Mouse (Mus musculus): ENCODE measurements at regions not wholly inside any gene's neighbourhood (a gene's known extent, or its start where the extent isn't known, plus 50 kb on each side); places are given as distances from the start of the nearest gene placed in this dataset.

DNA sequence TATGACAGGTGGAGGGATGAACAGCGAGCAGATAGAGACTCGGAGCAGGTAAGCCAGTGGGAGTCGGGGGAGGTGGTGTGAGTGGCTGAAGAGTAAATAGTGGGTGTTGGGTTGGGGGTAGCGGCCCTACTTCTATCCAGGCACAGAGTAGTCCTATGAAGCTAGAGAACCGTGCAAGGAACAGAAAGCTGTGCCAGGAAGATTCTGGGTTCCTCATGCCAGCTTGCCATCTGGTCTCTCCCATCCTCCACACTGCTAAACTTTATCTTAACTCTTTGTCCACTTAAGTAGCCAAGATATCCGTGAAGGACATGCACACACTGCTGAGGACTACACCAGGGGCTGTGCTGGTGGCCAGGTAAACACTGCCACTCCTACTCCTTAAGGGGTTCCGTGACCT, 234.9 kb downstream of the Mroh4 start:
- ATAC-seq (replicated peaks; ENCODE audit: insufficient number of reproducible peaks, low FRiP score, low TSS enrichment): no peak
- no peak overlapping the region for H3K4me3 ChIP-seq (ENCODE audit: low read depth, low read length)
- peaks cover 3% of the 10 kb centered on the region; the same call in 1 of the 2 replicates for H3K27me3 ChIP-seq (ENCODE audit: control insufficient read depth, insufficient read depth, low read length)
- no peak overlapping the region for H3K27ac ChIP-seq (ENCODE audit: low read depth, low read length)
- WGBS (ENCODE audit: insufficient replicate concordance): 79% methylated on average over 7 of the region's 7 CpGs
- no peak overlapping the region for H3K9ac ChIP-seq (ENCODE audit: low read depth, low read length)
- no peak overlapping the region for H3K4me2 ChIP-seq
- H3K4me1 ChIP-seq (ENCODE audit: control insufficient read depth, insufficient read depth, low read length): no peaks in the 10 kb centered on the region
- no peaks in the 10 kb centered on the region for H3K36me3 ChIP-seq (ENCODE audit: control insufficient read depth, insufficient read depth, low read length)
- no peaks in the 10 kb centered on the region for H3K9me3 ChIP-seq (replicated peaks; ENCODE audit: control insufficient read depth, low read length)

DNA sequence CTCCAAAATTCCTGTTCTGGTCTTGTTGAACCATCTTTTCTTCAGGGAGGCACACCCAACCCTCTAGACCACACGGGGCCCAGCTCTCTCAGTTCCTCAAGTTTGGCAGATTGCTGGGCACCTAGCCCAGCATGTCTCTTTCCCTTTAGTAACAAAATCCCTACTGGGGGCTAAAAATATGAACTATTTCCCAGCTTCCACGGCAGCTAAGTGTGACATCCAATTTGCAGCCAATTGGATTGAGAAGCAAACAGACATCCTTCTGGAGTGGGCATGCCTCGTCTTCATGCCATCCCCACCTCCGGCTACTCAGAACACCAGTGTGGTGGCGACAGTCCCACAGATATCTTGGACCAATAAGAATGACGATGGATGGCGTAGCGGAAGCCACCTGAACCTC, 240.1 kb downstream of the Mroh4 start:
- Histone ChIP-seq H3K9me3 (replicated peaks; ENCODE audit: control insufficient read depth, low read length) (no peaks in the 10 kb centered on the region), H3K9ac (ENCODE audit: low read depth, low read length) (no peak overlapping the region), H3K4me3 (ENCODE audit: low read depth, low read length) (no peak overlapping the region), H3K27me3 (ENCODE audit: control insufficient read depth, insufficient read depth, low read length) (peaks cover 3% of the 10 kb centered on the region; the same call in 1 of the 2 replicates), H3K4me2 (no peak overlapping the region), H3K36me3 (ENCODE audit: control insufficient read depth, insufficient read depth, low read length) (no peaks in the 10 kb centered on the region), H3K4me1 (ENCODE audit: control insufficient read depth, insufficient read depth, low read length) (no peaks in the 10 kb centered on the region), H3K27ac (ENCODE audit: low read depth, low read length) (no peak overlapping the region)
- WGBS (ENCODE audit: insufficient replicate concordance): 79% methylated on average over 8 of the region's 8 CpGs
- ATAC-seq (replicated peaks; ENCODE audit: insufficient number of reproducible peaks, low FRiP score, low TSS enrichment): no peak

DNA sequence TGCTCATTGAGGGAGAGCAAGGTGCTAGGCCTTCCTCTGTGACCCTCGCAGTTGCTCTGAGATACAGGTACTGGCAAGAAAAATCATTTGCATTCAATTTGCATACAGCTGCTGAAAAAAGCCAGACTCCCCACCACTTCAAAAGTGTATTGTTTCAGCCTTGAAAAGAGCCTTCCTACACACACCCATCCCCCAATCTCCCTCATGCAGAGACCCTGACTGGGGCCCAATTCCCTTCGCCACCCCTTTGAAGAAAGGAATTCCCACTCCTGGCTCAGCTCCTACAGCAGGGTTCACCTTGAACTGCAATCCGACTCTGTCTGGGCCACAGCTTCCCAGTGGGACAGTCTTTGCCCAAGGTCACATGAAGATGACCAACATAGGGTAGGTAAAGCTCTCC, 248.6 kb downstream of the Mroh4 start:
- no peaks in the 10 kb centered on the region for H3K9me3 ChIP-seq (replicated peaks; ENCODE audit: control insufficient read depth, low read length)
- H3K36me3 ChIP-seq (ENCODE audit: control insufficient read depth, insufficient read depth, low read length): no peaks in the 10 kb centered on the region
- ATAC-seq (replicated peaks; ENCODE audit: insufficient number of reproducible peaks, low FRiP score, low TSS enrichment): no peak
- no peak overlapping the region for H3K27ac ChIP-seq (ENCODE audit: low read depth, low read length)
- no peak overlapping the region for H3K4me3 ChIP-seq (ENCODE audit: low read depth, low read length)
- no peak overlapping the region for H3K9ac ChIP-seq (ENCODE audit: low read depth, low read length)
- H3K4me2 ChIP-seq: no peak overlapping the region
- 22% methylated on average over 3 of the region's 3 CpGs for WGBS (ENCODE audit: insufficient replicate concordance)
- no peaks in the 10 kb centered on the region for H3K27me3 ChIP-seq (ENCODE audit: control insufficient read depth, insufficient read depth, low read length)
- H3K4me1 ChIP-seq (ENCODE audit: control insufficient read depth, insufficient read depth, low read length): no peaks in the 10 kb centered on the region

DNA sequence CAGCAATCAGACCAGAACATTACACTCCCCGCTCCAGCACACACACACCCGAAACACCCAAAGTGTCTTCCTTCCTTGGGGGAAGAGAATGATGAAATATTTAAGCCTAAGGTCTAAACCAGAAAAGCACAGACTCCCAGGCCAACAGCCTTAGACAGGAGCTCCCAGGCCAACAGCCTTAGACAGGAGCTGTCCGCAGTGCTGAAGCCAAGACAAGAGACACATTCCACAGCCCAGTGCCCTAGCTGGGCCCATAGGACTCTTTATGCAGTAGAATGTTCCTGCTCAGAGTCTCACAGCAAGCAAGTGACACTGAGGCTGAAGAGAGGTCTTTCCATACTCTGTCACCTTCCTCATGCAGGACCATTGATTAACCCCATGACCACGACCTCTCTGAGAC, 253.6 kb downstream of the Mroh4 start:
- Histone ChIP-seq H3K9ac (ENCODE audit: low read depth, low read length) (no peak overlapping the region), H3K4me1 (ENCODE audit: control insufficient read depth, insufficient read depth, low read length) (no peaks in the 10 kb centered on the region), H3K4me3 (ENCODE audit: low read depth, low read length) (no peak overlapping the region), H3K4me2 (no peak overlapping the region), H3K9me3 (replicated peaks; ENCODE audit: control insufficient read depth, low read length) (no peaks in the 10 kb centered on the region), H3K36me3 (ENCODE audit: control insufficient read depth, insufficient read depth, low read length) (no peaks in the 10 kb centered on the region), H3K27ac (ENCODE audit: low read depth, low read length) (no peak overlapping the region), H3K27me3 (ENCODE audit: control insufficient read depth, insufficient read depth, low read length) (no peaks in the 10 kb centered on the region)
- WGBS (ENCODE audit: insufficient replicate concordance): 47% methylated on average over 4 of the region's 4 CpGs
- no peak for ATAC-seq (replicated peaks; ENCODE audit: insufficient number of reproducible peaks, low FRiP score, low TSS enrichment)

DNA sequence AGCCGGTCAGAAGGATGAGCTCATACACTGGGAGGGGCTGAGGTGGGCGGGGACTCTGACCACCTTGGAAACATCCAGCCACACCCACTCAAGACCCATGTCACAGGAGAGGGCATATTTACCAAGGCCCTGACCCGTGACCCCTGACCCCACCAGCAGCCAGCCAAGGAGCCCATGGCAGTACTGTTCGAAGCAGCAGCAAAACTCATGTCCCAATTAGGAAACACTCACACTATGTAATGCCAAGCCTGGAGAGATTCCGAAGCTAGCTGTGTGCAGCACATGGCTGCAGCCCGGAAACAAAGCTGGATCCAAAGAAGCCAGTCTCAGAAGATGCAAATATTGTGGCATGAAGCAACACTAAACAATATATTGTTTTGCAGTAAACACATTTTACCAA, 256.8 kb downstream of the Mroh4 start:
- WGBS (ENCODE audit: insufficient replicate concordance): 77% methylated on average over 6 of the region's 6 CpGs
- Histone ChIP-seq H3K4me3 (ENCODE audit: low read depth, low read length) (no peak overlapping the region), H3K36me3 (ENCODE audit: control insufficient read depth, insufficient read depth, low read length) (no peaks in the 10 kb centered on the region), H3K9me3 (replicated peaks; ENCODE audit: control insufficient read depth, low read length) (no peaks in the 10 kb centered on the region), H3K4me1 (ENCODE audit: control insufficient read depth, insufficient read depth, low read length) (no peaks in the 10 kb centered on the region), H3K27ac (ENCODE audit: low read depth, low read length) (no peak overlapping the region), H3K9ac (ENCODE audit: low read depth, low read length) (no peak overlapping the region), H3K27me3 (ENCODE audit: control insufficient read depth, insufficient read depth, low read length) (no peaks in the 10 kb centered on the region), H3K4me2 (no peak overlapping the region)
- no peak for ATAC-seq (replicated peaks; ENCODE audit: insufficient number of reproducible peaks, low FRiP score, low TSS enrichment)

DNA sequence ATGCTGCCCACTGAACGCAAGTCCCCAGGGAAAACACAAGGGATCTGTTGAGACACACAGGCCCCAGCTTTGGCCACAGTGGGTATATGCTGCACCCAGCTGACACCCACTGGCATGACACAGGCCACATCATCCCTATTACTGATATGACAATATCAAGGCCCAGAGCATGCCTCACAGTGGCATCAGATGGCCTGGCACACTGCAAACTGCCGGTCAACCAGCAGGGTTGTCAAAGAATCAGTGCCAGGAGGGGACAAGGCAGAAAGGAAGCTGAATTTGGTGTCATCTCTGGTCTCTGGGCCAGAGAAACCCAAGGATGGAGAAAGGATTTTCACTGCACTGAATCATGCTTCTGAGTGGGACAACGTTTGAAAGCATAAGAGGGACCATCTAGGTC, 266.7 kb downstream of the Mroh4 start:
- ATAC-seq (replicated peaks; ENCODE audit: insufficient number of reproducible peaks, low FRiP score, low TSS enrichment): no peak
- Histone ChIP-seq H3K9ac (ENCODE audit: low read depth, low read length) (no peak overlapping the region), H3K27ac (ENCODE audit: low read depth, low read length) (no peak overlapping the region), H3K36me3 (ENCODE audit: control insufficient read depth, insufficient read depth, low read length) (no peaks in the 10 kb centered on the region), H3K4me1 (ENCODE audit: control insufficient read depth, insufficient read depth, low read length) (no peaks in the 10 kb centered on the region), H3K4me3 (ENCODE audit: low read depth, low read length) (no peak overlapping the region), H3K9me3 (replicated peaks; ENCODE audit: control insufficient read depth, low read length) (no peaks in the 10 kb centered on the region), H3K27me3 (ENCODE audit: control insufficient read depth, insufficient read depth, low read length) (no peaks in the 10 kb centered on the region), H3K4me2 (no peak overlapping the region)
- 70% methylated on average over 3 of the region's 3 CpGs for WGBS (ENCODE audit: insufficient replicate concordance)

DNA sequence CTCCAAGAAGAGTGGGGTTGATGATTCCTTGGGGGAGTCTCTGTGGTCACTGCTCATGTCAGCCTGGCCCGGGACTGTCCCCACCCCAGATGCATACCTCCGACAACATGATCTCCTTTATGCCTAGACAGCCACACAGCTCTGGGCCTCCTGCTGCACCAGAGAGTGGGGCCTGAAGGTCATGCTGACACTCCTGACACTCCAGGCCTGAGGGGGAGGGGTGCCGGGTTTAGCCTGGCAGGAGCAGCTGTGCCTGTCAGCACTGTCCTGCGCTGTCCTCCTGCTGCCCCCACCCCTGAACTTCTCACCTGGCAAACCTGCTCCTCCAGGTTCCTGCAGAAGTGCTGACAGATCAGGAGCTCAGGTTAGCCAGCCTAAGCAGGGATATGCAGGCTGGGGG, 288.2 kb downstream of the Mroh4 start:
- no peak overlapping the region for H3K4me3 ChIP-seq (ENCODE audit: low read depth, low read length)
- 9% methylated on average over 4 of the region's 4 CpGs for WGBS (ENCODE audit: insufficient replicate concordance)
- no peaks in the 10 kb centered on the region for H3K27me3 ChIP-seq (ENCODE audit: control insufficient read depth, insufficient read depth, low read length)
- ATAC-seq (replicated peaks; ENCODE audit: insufficient number of reproducible peaks, low FRiP score, low TSS enrichment): 0 out of 2 replicates have a peak, but pooled peaks have one; percentile 41
- H3K4me1 ChIP-seq (ENCODE audit: control insufficient read depth, insufficient read depth, low read length): peaks cover 7% of the 10 kb centered on the region
- H3K36me3 ChIP-seq (ENCODE audit: control insufficient read depth, insufficient read depth, low read length): no peaks in the 10 kb centered on the region
- H3K27ac ChIP-seq (ENCODE audit: low read depth, low read length): peak overlapping the region; percentile 6; the same call in 1 of the 2 replicates
- H3K9me3 ChIP-seq (replicated peaks; ENCODE audit: control insufficient read depth, low read length): no peaks in the 10 kb centered on the region
- H3K4me2 ChIP-seq: no peak overlapping the region
- H3K9ac ChIP-seq (ENCODE audit: low read depth, low read length): no peak overlapping the region

DNA sequence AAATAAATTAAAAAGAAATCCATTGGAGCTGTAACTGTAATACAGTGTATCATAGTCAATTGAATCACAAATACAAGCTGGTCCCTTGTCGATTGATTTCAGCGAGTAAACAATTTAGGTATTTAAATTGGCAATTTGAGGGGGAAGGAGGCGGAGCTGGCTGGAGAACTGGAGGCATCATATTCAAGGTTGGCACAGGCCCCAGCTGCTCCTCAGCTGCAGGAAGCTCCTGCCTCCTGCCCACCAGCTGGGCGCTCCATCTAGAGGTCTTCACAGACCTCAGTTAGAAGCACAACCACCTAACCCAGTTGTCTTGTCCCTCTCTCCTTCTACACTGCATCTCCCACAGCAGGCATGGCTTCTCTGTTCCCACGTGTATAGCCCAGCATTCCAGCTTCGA, 292.6 kb downstream of the Mroh4 start:
- peaks cover 7% of the 10 kb centered on the region for H3K4me1 ChIP-seq (ENCODE audit: control insufficient read depth, insufficient read depth, low read length)
- 81% methylated on average over 6 of the region's 6 CpGs for WGBS (ENCODE audit: insufficient replicate concordance)
- H3K36me3 ChIP-seq (ENCODE audit: control insufficient read depth, insufficient read depth, low read length): no peaks in the 10 kb centered on the region
- no peaks in the 10 kb centered on the region for H3K9me3 ChIP-seq (replicated peaks; ENCODE audit: control insufficient read depth, low read length)
- H3K9ac ChIP-seq (ENCODE audit: low read depth, low read length): no peak overlapping the region
- no peak overlapping the region for H3K27ac ChIP-seq (ENCODE audit: low read depth, low read length)
- ATAC-seq (replicated peaks; ENCODE audit: insufficient number of reproducible peaks, low FRiP score, low TSS enrichment): no peak
- H3K27me3 ChIP-seq (ENCODE audit: control insufficient read depth, insufficient read depth, low read length): no peaks in the 10 kb centered on the region
- no peak overlapping the region for H3K4me2 ChIP-seq
- H3K4me3 ChIP-seq (ENCODE audit: low read depth, low read length): no peak overlapping the region

DNA sequence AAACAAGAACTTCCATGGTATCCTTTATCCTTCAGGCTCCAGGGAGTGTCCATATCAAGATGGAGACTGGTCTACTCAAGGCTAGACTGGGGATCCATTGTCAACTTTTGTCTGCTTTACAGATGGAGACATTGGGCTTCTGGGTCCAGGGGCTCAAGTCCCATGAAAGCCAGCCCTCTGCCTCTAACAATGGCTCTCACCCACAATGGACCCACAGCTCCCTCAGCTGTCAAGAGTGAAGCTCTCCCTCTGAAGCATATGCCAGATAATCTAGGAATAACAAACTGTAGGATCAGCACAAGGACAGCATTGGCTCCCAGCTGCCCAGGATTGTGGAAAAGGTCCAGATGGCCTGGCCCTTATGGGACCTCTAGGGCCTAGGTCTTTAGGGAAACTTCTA, 302.3 kb downstream of the Mroh4 start:
- H3K36me3 ChIP-seq (ENCODE audit: control insufficient read depth, insufficient read depth, low read length): no peaks in the 10 kb centered on the region
- no peaks in the 10 kb centered on the region for H3K4me1 ChIP-seq (ENCODE audit: control insufficient read depth, insufficient read depth, low read length)
- ATAC-seq (replicated peaks; ENCODE audit: insufficient number of reproducible peaks, low FRiP score, low TSS enrichment): no peak
- H3K27me3 ChIP-seq (ENCODE audit: control insufficient read depth, insufficient read depth, low read length): peaks cover 5% of the 10 kb centered on the region
- no peak overlapping the region for H3K4me3 ChIP-seq (ENCODE audit: low read depth, low read length)
- no peak overlapping the region for H3K9ac ChIP-seq (ENCODE audit: low read depth, low read length)
- no peak overlapping the region for H3K4me2 ChIP-seq
- no peak overlapping the region for H3K27ac ChIP-seq (ENCODE audit: low read depth, low read length)
- no peaks in the 10 kb centered on the region for H3K9me3 ChIP-seq (replicated peaks; ENCODE audit: control insufficient read depth, low read length)

Measured in heart, embryonic 11.5 days (tissue).